Mouse (Mus musculus) embryo, embryonic 10.5 days (tissue): ENCODE measurements at regions not wholly inside any gene's neighbourhood (a gene's known extent, or its start where the extent isn't known, plus 50 kb on each side); places are given as distances from the start of the nearest gene placed in this dataset.

Source experiments
- DNase-seq: peaks from one replicate; pipeline ENCODE4 v3.0.0-alpha.2; 2015; ENCODE audit warnings: low spot score

DNA sequence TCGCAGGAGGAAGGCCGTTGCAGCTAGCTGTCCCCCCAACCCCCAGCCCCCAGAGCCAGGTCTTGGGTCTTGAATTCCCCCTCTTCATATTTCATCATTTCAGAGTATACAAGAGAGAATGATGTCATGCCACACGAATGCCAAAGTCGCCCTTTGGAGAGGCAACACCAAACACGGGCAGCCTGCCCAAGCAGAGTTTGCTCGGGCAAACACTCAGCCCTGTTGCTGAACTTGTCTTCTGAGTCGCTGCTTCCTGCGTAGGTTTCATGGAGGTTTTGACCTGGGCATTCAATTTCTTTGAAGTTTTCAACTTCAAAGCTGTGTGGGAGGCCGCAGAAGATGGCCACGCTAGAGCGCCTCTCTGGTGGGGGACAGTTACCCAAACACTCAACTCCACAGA lies 72.8 kb upstream of the Slc45a1 start:
- no peak for DNase-seq

DNA sequence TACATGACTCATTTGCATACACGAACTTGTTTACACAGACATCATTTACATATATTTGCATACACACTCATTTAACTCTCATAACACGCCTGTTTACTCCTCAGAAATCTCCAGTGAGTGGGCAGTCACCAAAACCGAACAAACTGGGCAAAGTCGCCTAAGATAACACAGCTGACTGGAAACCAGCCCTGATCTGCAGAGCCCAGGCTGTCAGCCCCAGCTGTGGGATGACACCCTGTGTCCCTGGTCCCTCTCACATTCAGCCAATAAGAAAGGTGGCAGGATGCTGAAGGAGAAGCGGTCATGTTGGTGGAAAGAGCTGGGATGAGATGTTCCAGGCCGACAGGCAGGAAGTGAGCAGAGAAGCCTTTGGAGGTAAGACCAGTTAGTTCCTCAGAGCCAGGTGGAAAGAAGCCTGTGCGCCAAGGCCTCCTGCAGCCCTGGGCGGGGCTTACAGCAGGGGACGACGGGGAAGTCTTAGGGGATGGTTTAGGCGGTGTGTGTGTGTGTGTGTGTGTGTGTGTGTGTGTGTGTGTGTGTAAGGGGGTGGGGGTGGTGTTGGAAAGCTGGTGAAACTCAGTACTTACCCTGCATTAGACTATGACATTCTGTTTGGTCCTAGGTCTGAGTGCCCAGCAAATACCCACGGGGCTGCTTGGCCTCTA lies 69.8 kb upstream of the Slc45a1 start:
- DNase-seq, result no peak

- no peak for DNase-seq
These were observed 65.9 kb upstream of the Slc45a1 start for GRCm38 (mm10) chr4:150717866-150718265.

DNA sequence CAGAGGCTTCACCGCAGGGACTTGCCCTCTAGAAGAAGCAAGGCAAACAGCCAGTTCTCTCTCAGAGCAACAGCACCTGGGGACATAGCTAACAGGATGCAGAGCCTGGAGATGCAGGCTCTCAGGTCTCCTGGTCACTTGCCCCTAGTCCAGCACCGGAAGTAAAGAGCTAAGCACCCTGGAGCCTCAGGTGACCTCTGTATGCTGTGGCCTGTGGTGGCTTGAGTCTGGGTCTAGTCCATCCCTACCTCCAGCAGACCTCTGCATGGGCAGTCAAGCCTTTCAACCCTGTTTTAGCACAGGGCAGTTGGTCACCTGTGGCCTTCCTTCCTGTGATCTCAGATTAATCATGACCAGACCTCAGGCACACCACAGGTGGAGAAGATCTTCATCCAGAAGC lies 63.1 kb upstream of the Slc45a1 start:
- DNase-seq, result no peak

DNA sequence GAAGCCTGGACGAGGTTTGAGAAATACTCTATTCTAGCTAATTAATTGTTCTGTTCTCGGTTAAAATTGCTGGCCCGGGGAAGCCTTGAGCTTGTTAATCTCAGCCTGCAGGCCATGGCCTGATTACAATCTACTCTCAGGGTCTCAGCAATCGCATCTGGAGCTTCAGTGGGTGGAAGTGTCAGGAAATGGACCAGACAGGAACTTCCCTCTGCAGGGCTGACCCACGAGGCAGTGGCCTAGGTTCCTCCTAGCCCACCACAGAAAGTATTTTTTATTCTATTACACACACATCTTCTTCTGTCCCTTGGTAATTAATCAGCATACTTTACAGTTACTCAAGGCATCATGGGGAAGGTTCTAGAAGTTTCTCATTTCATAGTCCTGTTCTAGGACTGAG lies 61.3 kb upstream of the Slc45a1 start:
- DNase-seq, result no peak

- no peak for DNase-seq
These were observed 60.9 kb upstream of the Slc45a1 start for GRCm38 (mm10) chr4:150712856-150713255.

GRCm38 (mm10) chr4:150711646-150712045 lies 59.7 kb upstream of the Slc45a1 start:
- DNase-seq, result no peak

DNA sequence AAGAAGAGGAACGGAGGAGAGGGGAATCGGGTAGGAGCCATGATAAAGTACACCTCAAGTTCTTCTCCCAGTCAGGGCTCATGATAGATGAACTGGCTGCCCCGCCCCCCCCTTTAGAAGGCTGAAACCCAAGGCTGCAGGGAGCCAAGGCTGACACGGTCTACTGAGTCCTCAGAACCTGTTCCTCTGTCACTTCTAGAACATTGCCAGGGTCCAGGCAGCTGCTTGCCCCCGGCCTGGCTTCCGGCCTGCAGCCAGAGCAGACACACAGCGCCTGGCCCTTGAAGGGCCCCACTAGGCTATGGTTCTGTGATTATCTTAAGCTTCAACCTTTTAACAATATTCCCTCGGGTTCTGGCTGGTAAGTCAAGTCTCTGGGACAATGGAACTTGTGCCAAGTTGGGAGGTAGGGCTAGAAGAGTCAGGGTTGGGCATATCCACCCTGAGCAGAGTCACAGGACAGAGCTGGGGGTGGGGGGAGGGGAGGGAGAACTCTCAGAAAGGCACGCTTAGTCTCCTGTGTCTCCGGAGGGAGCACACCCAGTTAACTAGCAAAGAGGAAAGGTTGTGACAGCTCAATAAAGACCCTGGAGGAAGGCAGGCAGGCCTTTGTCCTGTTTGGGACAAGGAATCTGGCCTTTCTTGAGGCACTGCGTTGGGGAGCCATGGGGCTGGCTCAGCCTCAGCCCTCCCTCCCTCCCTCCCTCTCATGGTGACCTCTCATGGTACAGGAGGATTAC lies 57.6 kb upstream of the Slc45a1 start:
- DNase-seq, result peak; percentile 55

DNA sequence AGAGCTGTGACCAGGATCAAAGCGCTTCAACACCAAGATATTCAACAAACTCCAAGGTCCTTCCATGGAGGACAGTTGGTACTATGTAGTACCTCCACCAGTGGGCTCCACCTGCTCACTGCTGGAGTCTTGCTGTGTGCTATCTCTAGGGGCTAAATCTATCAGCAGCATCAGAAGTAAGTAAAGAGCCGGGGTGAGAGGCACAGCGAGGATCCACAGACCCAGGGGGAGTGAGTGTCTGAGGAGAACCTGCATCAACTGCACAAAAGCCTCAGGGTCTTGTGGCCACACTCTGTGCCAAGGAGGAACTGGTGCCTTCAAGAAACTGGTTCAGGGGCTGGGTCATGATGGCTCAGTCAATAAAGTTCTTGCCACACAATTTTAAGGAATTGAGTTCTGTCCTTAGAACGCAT lies 56.6 kb upstream of the Slc45a1 start:
- no peak for DNase-seq

- no peak for DNase-seq
These were observed 56.0 kb upstream of the Slc45a1 start for GRCm38 (mm10) chr4:150707725-150708571.

- no peak for DNase-seq
These were observed 55.1 kb upstream of the Slc45a1 start for GRCm38 (mm10) chr4:150706793-150707724.

DNA sequence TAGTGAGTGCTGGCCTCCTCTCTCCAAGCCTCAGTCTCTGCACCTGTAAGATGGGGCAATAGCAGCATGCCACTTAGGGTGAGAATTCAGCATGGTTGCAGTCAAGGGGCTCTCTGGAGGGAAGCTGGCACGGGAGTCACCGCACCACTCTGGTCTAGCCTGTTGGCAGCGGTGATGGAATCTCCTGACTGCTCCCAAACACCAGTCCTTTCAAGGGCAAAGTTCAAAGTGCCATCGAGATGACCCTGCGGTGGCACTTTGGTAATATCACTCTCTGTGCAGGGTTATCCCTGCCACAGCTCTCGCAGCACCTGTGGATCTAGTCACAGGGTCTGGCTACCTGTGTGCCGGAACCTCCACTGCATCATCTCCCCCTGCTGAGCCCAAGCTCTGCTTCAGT lies 54.3 kb upstream of the Slc45a1 start:
- no peak for DNase-seq

DNA sequence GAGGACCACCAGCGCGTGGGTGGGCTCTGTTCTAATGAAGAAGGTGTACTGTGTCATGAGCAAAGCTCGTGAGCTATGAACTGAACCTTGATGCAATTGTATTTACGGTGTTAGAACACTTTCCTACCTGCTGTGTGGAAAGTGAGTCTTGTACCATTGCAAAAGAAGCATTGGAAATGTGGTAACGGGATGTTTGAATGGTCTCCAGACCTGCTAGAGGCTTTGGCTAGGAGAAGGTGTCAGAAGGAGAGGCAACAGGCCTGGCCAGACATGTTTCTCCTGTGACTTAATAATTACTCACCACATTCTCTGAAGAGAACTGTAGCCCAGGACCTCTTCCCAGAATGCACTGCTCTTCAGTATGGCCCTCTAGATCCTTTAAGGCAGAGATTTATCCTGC lies 51.3 kb upstream of the Slc45a1 start:
- DNase-seq, result no peak
